Mouse (Mus musculus) bone marrow, adult 2 months (tissue): ENCODE measurements around the gene BC051142.

ENCODE experiments used
- CTCF ChIP-seq: fragments of 200-500 bp; IDR thresholded peaks from 2 replicates; pipeline ENCODE4 v1.5.1; 2011; ENCODE audit warnings: low read length, control low read depth; ENCODE audit not compliant: control insufficient read depth, insufficient read depth
- POLR2A ChIP-seq: fragments of 200-500 bp; IDR thresholded peaks from 2 replicates; pipeline ENCODE4 v1.6.1; 2011; ENCODE audit warnings: low read depth, mild to moderate bottlenecking, control low read depth, low read length, borderline replicate concordance; ENCODE audit not compliant: control insufficient read depth

- TF ChIP-seq POLR2A (no peak), CTCF (no peak)
Observed at GRCm38 (mm10) chr17:34384699-34385098, 13.9 kb upstream of the BC051142 start.
